Mouse (Mus musculus): ENCODE data around the gene Zbtb21. TPM values are rescaled to one million over a fixed set of nuclear protein-coding genes. Genes with fewer than 3 reads are reported as not detected.

The Zbtb21 gene
- polyA plus RNA-seq, 1 experiment from 2014 or later = 3.5 TPM

- ATAC-seq (ENCODE audit: low read depth) = 0 out of 2 replicates have a peak, but pooled peaks have one; percentile 41
Observed at GRCm38 (mm10) chr16:97977722-97978121, 15.3 kb upstream of the Zbtb21 start.

GRCm38 (mm10) chr16:97977277-97977676 lies 14.9 kb upstream of the Zbtb21 start:
- Histone ChIP-seq H3K4me3 (ENCODE audit: low read depth, low read length) (no peak overlapping the region), H3K4me2 (ENCODE audit: low read depth, low read length) (no peak overlapping the region), H3K4me1 (ENCODE audit: control insufficient read depth, low read depth, low read length) (no peaks in the 10 kb centered on the region; the same call in 1 of the 2 replicates), H3K27me3 (ENCODE audit: control insufficient read depth, insufficient read depth, low read depth, low read length) (no peaks in the 10 kb centered on the region), H3K36me3 (ENCODE audit: control insufficient read depth, insufficient read depth) (no peaks in the 10 kb centered on the region), H3K9ac (ENCODE audit: low read depth, low read length) (no peak overlapping the region), H3K27ac (ENCODE audit: low read length) (no peak overlapping the region), H3K9me3 (replicated peaks; ENCODE audit: control insufficient read depth, low read length) (no peaks in the 10 kb centered on the region)
- ATAC-seq (ENCODE audit: low read depth) = peak; percentile 82
- WGBS (ENCODE audit: insufficient replicate concordance) = 17% methylated on average over 1 of the region's 1 CpGs

More at GRCm38 (mm10) chr16:97977722-97978121, 15.3 kb upstream of the Zbtb21 start:
- no peaks in the 10 kb centered on the region; the same call in 1 of the 2 replicates for H3K4me1 ChIP-seq (ENCODE audit: control insufficient read depth, low read depth, low read length)
- H3K36me3 ChIP-seq (ENCODE audit: control insufficient read depth, insufficient read depth) = no peaks in the 10 kb centered on the region
- H3K27me3 ChIP-seq (ENCODE audit: control insufficient read depth, insufficient read depth, low read depth, low read length) = no peaks in the 10 kb centered on the region
- no peak overlapping the region for H3K27ac ChIP-seq (ENCODE audit: low read length)
- WGBS (ENCODE audit: insufficient replicate concordance) = 71% methylated on average over 3 of the region's 3 CpGs
- H3K9me3 ChIP-seq (replicated peaks; ENCODE audit: control insufficient read depth, low read length) = no peaks in the 10 kb centered on the region
- H3K4me3 ChIP-seq (ENCODE audit: low read depth, low read length) = no peak overlapping the region
- no peak overlapping the region for H3K4me2 ChIP-seq (ENCODE audit: low read depth, low read length)
- H3K9ac ChIP-seq (ENCODE audit: low read depth, low read length) = no peak overlapping the region

- ATAC-seq (ENCODE audit: low read depth) = no peak
- H3K27ac ChIP-seq (ENCODE audit: low read length) = no peak overlapping the region
- no peak overlapping the region for H3K4me2 ChIP-seq (ENCODE audit: low read depth, low read length)
- no peaks in the 10 kb centered on the region for H3K9me3 ChIP-seq (replicated peaks; ENCODE audit: control insufficient read depth, low read length)
- no peaks in the 10 kb centered on the region for H3K36me3 ChIP-seq (ENCODE audit: control insufficient read depth, insufficient read depth)
- H3K4me1 ChIP-seq (ENCODE audit: control insufficient read depth, low read depth, low read length) = peaks cover 20% of the 10 kb centered on the region
- H3K4me3 ChIP-seq (ENCODE audit: low read depth, low read length) = no peak overlapping the region
- H3K27me3 ChIP-seq (ENCODE audit: control insufficient read depth, insufficient read depth, low read depth, low read length) = no peaks in the 10 kb centered on the region
- no peak overlapping the region for H3K9ac ChIP-seq (ENCODE audit: low read depth, low read length)
- WGBS (ENCODE audit: insufficient replicate concordance) = 51% methylated on average over 3 of the region's 3 CpGs
Observed at GRCm38 (mm10) chr16:97963956-97964540, 1.6 kb upstream of the Zbtb21 start.

DNA sequence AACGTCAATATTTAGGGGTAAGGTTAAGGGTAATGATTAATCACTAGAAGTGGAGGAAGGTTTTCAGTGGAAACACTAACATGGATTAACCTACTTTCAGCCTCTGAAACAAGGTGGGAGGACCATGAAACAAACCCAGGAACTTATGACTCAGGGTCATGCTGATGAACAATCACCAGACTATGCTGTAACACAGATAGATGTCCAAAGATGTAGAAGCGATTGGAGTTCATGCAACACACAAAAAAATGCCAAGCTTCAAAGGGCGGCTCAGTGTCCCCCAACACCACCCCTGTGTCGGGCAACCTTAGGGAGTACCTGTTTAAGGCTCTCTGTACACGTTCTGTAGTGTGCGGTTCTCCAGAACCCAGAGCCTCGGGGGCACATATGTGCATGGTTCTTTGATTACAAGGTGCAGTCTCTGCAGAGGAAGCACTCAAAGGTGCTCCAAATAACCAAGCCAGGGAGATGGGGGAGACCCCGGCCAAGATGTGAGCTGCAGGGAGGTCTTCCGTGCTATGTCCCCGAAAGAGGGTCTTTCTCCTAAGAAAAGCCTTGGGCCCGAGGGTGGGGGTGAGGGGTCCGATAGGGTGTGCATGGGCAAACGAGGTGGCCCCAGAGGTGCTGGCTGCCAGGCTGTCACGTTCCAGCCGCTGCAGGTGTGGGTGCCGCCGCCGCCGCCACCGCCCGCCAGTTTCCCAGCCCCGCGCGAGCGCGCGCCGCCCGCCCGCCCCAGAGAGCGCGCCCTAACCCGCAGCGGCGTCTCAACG lies 856 bp downstream of the Zbtb21 start:
- H3K27me3 ChIP-seq (ENCODE audit: control insufficient read depth, insufficient read depth, low read depth, low read length) = no peaks in the 10 kb centered on the region
- peak overlapping the region; percentile 78 for H3K4me2 ChIP-seq (ENCODE audit: low read depth, low read length)
- H3K9ac ChIP-seq (ENCODE audit: low read depth, low read length) = peak overlapping the region; percentile 78
- whole genome bisulfite sequencing (ENCODE audit: insufficient replicate concordance) = 4% methylated on average over 35 of the region's 36 CpGs
- H3K27ac ChIP-seq (ENCODE audit: low read length) = peak overlapping the region; percentile 93
- H3K9me3 ChIP-seq (replicated peaks; ENCODE audit: control insufficient read depth, low read length) = no peaks in the 10 kb centered on the region
- peak overlapping the region; percentile 87 for H3K4me3 ChIP-seq (ENCODE audit: low read depth, low read length)
- no peak for ATAC-seq (ENCODE audit: low read depth)
- H3K36me3 ChIP-seq (ENCODE audit: control insufficient read depth, insufficient read depth) = no peaks in the 10 kb centered on the region
- H3K4me1 ChIP-seq (ENCODE audit: control insufficient read depth, low read depth, low read length) = peaks cover 36% of the 10 kb centered on the region

DNA sequence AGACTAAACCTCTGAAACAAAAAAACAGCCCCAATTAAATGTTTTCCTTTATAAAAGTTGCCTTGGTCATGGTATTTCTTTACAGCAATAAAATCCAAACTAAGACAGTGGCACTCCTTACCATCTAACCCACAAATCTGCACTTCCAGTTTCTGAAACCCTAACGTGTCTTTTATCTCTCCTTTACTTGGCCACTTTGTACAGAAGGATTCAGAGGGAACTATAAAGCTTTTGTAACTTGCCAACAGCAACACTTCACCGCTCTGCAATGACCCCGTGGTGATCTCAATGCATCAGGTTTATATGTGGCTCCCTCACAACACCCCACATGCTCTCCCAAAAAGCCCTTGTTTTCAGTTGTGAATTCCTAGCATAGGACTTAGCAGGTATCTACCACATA lies 2.1 kb downstream of the Zbtb21 start:
- ATAC-seq (ENCODE audit: low read depth) = no peak
- H3K36me3 ChIP-seq (ENCODE audit: control insufficient read depth, insufficient read depth) = no peaks in the 10 kb centered on the region
- H3K4me2 ChIP-seq (ENCODE audit: low read depth, low read length) = no peak overlapping the region; the same call in 1 of the 2 replicates
- H3K4me1 ChIP-seq (ENCODE audit: control insufficient read depth, low read depth, low read length) = peaks cover 36% of the 10 kb centered on the region
- H3K9me3 ChIP-seq (replicated peaks; ENCODE audit: control insufficient read depth, low read length) = no peaks in the 10 kb centered on the region
- 58% methylated on average over 3 of the region's 3 CpGs for WGBS (ENCODE audit: insufficient replicate concordance)
- H3K4me3 ChIP-seq (ENCODE audit: low read depth, low read length) = no peak overlapping the region
- peak overlapping the region; percentile 12; the same call in 1 of the 2 replicates for H3K27ac ChIP-seq (ENCODE audit: low read length)
- H3K9ac ChIP-seq (ENCODE audit: low read depth, low read length) = no peak overlapping the region
- H3K27me3 ChIP-seq (ENCODE audit: control insufficient read depth, insufficient read depth, low read depth, low read length) = no peaks in the 10 kb centered on the region

DNA sequence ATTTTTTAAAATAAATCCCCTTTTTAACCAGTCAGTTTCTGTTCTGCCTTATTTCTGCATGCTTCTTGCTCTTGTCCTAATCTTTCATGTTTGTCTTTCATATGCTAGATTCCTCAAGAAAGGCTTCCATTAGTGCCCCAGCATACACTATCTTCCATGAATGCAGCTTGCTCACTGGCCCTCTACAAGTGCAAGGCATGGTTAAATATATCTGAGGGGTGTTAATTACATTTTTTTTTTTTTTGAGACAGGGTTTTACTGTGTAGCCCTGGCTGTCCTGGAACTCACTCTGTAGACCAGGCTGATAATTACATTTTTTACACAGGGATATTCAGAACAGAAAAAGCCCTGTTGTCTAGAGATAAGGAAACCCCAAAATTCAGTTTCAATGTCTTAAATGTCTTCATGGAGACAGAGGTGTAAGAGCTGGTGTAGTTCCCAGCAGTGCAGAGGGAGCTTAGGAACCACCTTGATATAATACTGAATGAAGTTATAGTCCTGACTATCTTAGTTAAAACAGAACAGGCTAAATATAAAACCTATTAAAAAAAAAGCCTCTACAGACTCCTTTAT lies 3.9 kb downstream of the Zbtb21 start:
- no peak for ATAC-seq (ENCODE audit: low read depth)
- Histone ChIP-seq H3K4me3 (ENCODE audit: low read depth, low read length) (no peak overlapping the region), H3K4me1 (ENCODE audit: control insufficient read depth, low read depth, low read length) (peaks cover 40% of the 10 kb centered on the region), H3K36me3 (ENCODE audit: control insufficient read depth, insufficient read depth) (no peaks in the 10 kb centered on the region), H3K9ac (ENCODE audit: low read depth, low read length) (no peak overlapping the region), H3K27ac (ENCODE audit: low read length) (0 out of 2 replicates have a peak overlapping the region, but pooled peaks have one; percentile 21), H3K27me3 (ENCODE audit: control insufficient read depth, insufficient read depth, low read depth, low read length) (no peaks in the 10 kb centered on the region), H3K9me3 (replicated peaks; ENCODE audit: control insufficient read depth, low read length) (no peaks in the 10 kb centered on the region), H3K4me2 (ENCODE audit: low read depth, low read length) (no peak overlapping the region)

DNA sequence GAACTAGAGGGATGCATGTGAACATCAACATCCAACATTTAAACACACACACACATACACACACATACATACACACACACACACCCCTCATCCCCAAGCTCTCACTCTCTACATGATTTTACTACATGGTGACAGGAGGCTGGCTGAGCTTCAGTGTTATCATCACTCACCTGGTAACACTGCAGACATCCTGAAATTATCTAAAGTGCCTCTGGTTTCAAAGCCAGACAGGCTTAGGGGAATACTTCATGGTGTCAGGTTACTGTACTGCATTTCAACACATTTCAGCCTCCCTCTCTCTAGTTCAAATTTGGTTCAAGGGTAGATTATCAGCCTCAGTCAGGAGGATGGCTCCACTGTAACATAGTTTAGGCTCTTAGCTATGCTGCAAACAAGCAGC lies 4.8 kb downstream of the Zbtb21 start:
- Histone ChIP-seq H3K36me3 (ENCODE audit: control insufficient read depth, insufficient read depth) (no peaks in the 10 kb centered on the region), H3K9me3 (replicated peaks; ENCODE audit: control insufficient read depth, low read length) (no peaks in the 10 kb centered on the region), H3K27me3 (ENCODE audit: control insufficient read depth, insufficient read depth, low read depth, low read length) (no peaks in the 10 kb centered on the region), H3K27ac (ENCODE audit: low read length) (peak overlapping the region; percentile 8; the same call in 1 of the 2 replicates), H3K9ac (ENCODE audit: low read depth, low read length) (no peak overlapping the region), H3K4me2 (ENCODE audit: low read depth, low read length) (no peak overlapping the region), H3K4me3 (ENCODE audit: low read depth, low read length) (no peak overlapping the region), H3K4me1 (ENCODE audit: control insufficient read depth, low read depth, low read length) (peaks cover 44% of the 10 kb centered on the region)
- no peak for ATAC-seq (ENCODE audit: low read depth)

GRCm38 (mm10) chr16:97956011-97956410 lies 6.4 kb downstream of the Zbtb21 start:
- no peak for ATAC-seq (ENCODE audit: low read depth)
- Histone ChIP-seq H3K9ac (ENCODE audit: low read depth, low read length) (no peak overlapping the region), H3K4me2 (ENCODE audit: low read depth, low read length) (no peak overlapping the region), H3K27me3 (ENCODE audit: control insufficient read depth, insufficient read depth, low read depth, low read length) (no peaks in the 10 kb centered on the region), H3K4me1 (ENCODE audit: control insufficient read depth, low read depth, low read length) (peaks cover 48% of the 10 kb centered on the region), H3K36me3 (ENCODE audit: control insufficient read depth, insufficient read depth) (peaks cover 2% of the 10 kb centered on the region; the same call in 1 of the 2 replicates), H3K4me3 (ENCODE audit: low read depth, low read length) (no peak overlapping the region), H3K27ac (ENCODE audit: low read length) (no peak overlapping the region), H3K9me3 (replicated peaks; ENCODE audit: control insufficient read depth, low read length) (no peaks in the 10 kb centered on the region)
- 83% methylated on average over 2 of the region's 2 CpGs for WGBS (ENCODE audit: insufficient replicate concordance)

- Histone ChIP-seq H3K9ac (ENCODE audit: low read depth, low read length) (no peak overlapping the region; the same call in 1 of the 2 replicates), H3K9me3 (replicated peaks; ENCODE audit: control insufficient read depth, low read length) (no peaks in the 10 kb centered on the region), H3K27me3 (ENCODE audit: control insufficient read depth, insufficient read depth, low read depth, low read length) (no peaks in the 10 kb centered on the region), H3K36me3 (ENCODE audit: control insufficient read depth, insufficient read depth) (peaks cover 15% of the 10 kb centered on the region), H3K4me2 (ENCODE audit: low read depth, low read length) (0 out of 2 replicates have a peak overlapping the region, but pooled peaks have one; percentile 25), H3K4me1 (ENCODE audit: control insufficient read depth, low read depth, low read length) (peaks cover 31% of the 10 kb centered on the region), H3K4me3 (ENCODE audit: low read depth, low read length) (no peak overlapping the region), H3K27ac (ENCODE audit: low read length) (peak overlapping the region; percentile 71)
- 32% methylated on average over 2 of the region's 2 CpGs for WGBS (ENCODE audit: insufficient replicate concordance)
- peak; percentile 77 for ATAC-seq (ENCODE audit: low read depth)
Observed at GRCm38 (mm10) chr16:97953300-97953699, 9.1 kb downstream of the Zbtb21 start.

Measured in liver, embryonic 16.5 days (tissue).